Mouse (Mus musculus) layer of hippocampus, adult 18-20 months (tissue): ENCODE measurements around the gene Rap1gap. TPM values are rescaled to one million over a fixed set of nuclear protein-coding genes. Genes with fewer than 3 reads are reported as not detected.

Experiments
- DNase-seq, 2 experiments: peaks; one replicate each; pipeline ENCODE4 v3.0.0; 2022; ENCODE audit warnings: low spot score in 2 of 2
- total RNA-seq, 2 experiments: library from RNA; stranded (reverse); gene quantifications; 2 replicates each; pipeline ENCODE4 v1.2.3; 2021

Rap1gap gene
- total RNA-seq, 2 experiments from 2014 or later: 259 to 271 TPM

DNA sequence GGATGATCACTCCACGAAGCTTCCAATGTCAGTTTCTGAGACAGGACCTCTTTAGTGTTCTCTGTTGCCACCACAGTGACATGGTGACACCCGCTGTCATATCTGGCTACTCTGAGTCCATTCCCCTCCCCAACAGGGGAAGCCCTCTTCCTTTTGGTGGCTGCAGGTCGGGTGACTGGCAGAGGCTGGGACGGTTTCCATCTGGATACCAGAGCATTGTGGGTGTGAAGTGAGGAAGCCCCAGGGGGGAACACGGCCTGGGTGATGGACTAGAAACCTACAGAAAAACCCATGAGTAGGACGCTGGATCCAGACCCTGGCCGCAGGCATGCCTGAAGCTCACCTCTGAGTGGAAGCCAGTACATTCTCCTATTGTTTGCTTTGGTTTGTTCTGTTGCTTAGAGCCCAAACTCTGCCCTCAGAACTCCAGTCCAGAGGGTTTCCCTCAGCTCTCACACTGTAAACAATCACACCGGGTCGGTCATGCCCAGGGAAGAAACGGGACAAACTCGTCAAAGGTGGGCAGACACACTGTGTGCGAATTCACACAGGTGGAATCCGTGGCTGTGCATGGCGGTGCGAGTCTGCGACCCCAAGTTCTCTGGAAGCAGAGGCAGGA is 108.0 kb downstream of the Rap1gap start:
- no peak for DNase-seq

DNA sequence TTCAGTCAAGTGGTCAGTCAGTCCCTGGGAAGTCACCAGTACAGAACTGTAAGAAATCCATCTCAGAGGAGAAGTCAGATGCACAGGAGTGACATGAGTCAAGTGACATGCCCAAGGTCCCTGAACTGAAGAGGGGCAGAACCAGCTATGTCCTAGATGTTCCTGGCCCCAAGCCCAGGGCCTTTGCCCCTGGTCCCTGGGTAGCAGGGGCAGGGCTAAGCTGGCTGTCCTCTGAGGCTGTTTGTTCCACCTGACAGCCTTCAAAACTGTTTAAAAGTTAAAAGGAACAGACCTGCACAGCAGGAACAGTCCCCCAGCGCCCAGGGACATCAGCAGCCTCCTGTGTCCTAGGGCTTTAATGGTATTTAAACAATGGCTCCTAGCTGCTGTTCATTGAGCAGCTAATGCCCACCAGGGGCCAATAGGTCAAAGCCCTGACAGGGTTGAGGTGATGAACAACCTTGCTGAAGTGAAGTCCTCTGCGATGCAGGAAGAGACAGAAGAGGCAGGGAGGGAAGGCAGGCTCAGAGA is 108.9 kb downstream of the Rap1gap start:
- no peak for DNase-seq

DNA sequence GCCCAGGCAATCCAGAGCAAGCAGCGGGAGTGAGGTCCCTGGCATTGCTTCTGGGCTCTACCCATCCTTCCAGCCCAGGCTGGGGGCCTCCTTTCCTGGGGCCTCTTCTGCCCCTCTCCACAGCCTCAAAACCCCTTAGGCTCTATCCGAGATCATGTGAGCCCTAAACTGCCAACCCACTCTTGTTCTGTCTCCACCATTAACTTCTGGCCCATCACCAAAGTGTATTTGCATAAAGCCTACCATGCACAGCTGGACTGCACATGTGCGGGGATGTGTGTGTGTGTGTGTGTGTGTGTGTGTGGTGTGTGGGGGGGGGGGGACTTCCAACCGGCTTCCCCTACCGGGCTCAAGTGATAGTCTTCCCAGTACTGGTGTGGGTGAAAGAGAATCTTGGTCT is 109.5 kb downstream of the Rap1gap start:
- DNase-seq: no peak

DNA sequence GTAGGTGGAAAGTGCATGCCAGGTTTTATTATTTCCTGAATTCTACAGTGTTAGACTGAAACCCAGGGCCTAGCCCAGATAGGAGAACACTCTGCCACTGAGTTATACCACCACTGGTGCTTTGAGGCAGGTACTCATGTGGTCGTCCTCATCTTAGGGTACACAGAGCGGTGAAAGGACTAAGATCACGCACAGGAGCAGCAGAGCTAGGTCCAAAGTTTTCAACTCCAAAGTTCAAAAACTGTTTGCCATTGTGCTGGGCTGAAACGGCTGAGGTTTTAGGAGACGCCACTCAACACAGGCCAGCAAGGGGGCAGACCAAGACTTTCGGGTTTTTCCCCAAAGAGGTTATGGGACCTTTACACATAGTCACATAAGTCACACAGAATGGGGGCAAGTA is 110.0 kb downstream of the Rap1gap start:
- DNase-seq: no peak

DNA sequence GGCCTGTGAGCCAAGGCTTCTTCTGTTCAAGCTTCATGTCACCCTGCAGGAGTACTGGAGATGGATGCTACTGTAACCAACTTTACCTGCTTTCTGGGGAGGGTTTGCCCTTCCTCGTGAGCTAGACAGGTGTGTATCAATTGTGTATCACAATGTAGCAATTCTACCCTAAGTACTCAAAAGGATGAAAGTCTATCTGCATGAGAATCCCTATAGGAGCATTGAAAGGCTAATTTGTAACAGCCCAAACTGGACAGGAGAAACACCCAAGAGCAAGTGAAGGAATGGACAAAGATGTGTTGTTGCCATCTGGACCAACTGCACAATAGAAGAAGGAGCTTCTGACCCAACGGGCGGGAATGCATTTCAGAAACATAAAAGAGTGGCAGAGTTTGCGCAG is 113.3 kb downstream of the Rap1gap start:
- no peak for DNase-seq

DNA sequence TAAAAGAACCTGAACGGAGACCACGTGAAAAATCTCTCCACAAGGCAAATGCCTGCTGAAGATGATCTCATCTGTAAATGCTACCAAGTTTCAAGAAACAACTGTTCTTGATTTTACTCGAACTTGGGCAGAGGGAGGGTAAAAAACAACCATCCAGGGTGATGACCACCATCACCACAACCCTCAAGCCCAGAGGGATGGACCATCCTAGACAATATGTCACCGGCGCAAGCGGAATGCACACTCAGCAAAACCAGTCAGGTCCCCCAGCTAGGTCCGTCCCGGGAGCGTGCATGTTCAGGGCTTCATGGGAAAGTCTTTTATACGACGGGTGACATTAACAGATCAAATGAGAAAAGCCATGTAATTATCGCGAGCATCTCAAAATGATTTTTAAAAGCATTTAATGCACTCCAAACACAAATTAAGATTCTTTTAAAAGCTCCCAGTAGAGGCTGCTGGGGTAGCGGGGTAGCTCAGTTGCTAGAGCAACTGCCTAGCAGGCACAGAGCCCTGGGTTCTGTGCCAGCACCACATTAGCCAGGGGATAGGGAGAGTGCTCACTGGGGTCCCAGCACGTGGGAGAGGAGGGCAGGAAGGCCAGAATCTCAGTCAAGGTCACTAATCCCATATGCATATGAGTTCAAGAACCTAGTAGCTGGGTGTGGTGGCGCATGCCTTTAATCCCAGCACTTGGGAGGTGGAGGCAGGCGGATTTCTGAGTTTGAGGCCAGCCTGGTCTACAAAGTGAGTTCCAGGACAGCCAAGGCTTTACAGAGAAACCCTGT is 114.1 kb downstream of the Rap1gap start:
- no peak for DNase-seq

Other genes with a start within 250 kb of the Rap1gap start
- gene Cela3b, start 234.2 kb upstream of the Rap1gap start, total RNA-seq: not detected
- not detected for gene 1700013G24Rik, start 211.4 kb upstream of the Rap1gap start, total RNA-seq
- 1 to 10 TPM; 4.2 to 4.3 TPM for gene Hspg2, start 196.0 kb upstream of the Rap1gap start, total RNA-seq
- not detected for gene Ldlrad2, start 90.2 kb upstream of the Rap1gap start, total RNA-seq
- gene Usp48, start 71.0 kb upstream of the Rap1gap start, total RNA-seq: 100 to 1,000 TPM; 111 to 136 TPM
- 1 to 10 TPM; 7.0 to 7.2 TPM for gene Alpl, start 131.7 kb downstream of the Rap1gap start, total RNA-seq
- gene Ece1, start 197.5 kb downstream of the Rap1gap start, total RNA-seq: 10 to 100 TPM; 48.8 to 53.8 TPM